Mouse (Mus musculus): ENCODE results near the gene C77080.

DNA sequence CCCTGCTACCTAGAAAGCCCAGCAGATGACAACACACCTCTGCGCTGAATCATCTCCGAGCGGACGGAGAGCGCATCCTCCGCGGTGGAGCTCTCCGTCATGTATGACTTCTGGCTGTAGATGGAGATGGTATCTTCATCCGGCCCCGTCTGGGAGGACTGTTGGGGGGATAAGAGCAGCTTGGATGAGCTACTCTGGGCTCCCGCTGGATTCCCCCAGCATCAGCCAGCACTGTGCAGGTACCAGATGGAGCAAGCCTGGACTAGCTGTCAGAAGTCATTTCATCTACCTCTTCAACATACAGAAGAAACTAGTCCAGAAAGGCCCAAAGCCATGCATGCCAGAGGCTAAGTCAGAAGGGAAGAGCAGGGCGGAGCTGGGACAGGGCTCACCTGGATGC lies 35.9 kb downstream of the C77080 start:
- TF ChIP-seq POLR2A (IDR thresholded peaks at IDR 0.05; ENCODE audit: borderline replicate concordance, control insufficient read depth, low read depth, low read length) (no peak), CTCF (IDR thresholded peaks at IDR 0.05; ENCODE audit: control insufficient read depth, insufficient read depth, low read length) (no peak)
